Mouse (Mus musculus): ENCODE data around the gene Anxa4.

GRCm38 (mm10) chr6:86827432-86827831 lies 34.0 kb upstream of the Anxa4 start:
- TF ChIP-seq CTCF (IDR thresholded peaks at IDR 0.05; ENCODE audit: borderline replicate concordance, control insufficient read depth, extremely low read depth, insufficient read depth, low read length, poor library complexity): no peak
- no peak for TF ChIP-seq POLR2A (IDR thresholded peaks at IDR 0.05; ENCODE audit: control insufficient read depth, extremely low read depth, insufficient read depth, low read length, poor library complexity)

All from thymus, adult 2 months (tissue).